Mouse (Mus musculus) liver, embryonic 13.5 days (tissue): ENCODE data around the gene Cldn19. TPM values are rescaled to one million over a fixed set of nuclear protein-coding genes. Genes with fewer than 3 reads are reported as not detected.

Experiments
- ATAC-seq: fragments of 200-750 bp; cut with Nextera tagmentation; 2 replicates; pipeline ENCODE4 v1.8.0; 2017; ENCODE audit warnings: low read depth, mild to moderate bottlenecking, moderate number of reproducible peaks, moderate library complexity
- DNase-seq: peaks from one replicate; pipeline ENCODE4 v3.0.0; 2022
- H3K27ac ChIP-seq: fragments of 300-500 bp; sonication (generic); 2 replicates; pipeline ENCODE4 v1.5.1; 2015; ENCODE audit warnings: moderate library complexity, mild to moderate bottlenecking, inconsistent platforms
- H3K27me3 ChIP-seq: fragments of 300-500 bp; sonication (generic); 2 replicates; pipeline ENCODE4 v1.6.1; 2015; ENCODE audit warnings: mild to moderate bottlenecking, inconsistent platforms
- H3K36me3 ChIP-seq: fragments of 300-500 bp; sonication (generic); 2 replicates; pipeline ENCODE4 v1.6.1; 2015; ENCODE audit warnings: mild to moderate bottlenecking, inconsistent platforms
- H3K4me1 ChIP-seq: fragments of 300-500 bp; sonication (generic); replicated peaks from 2 replicates; pipeline ENCODE4 v1.6.1; 2015; ENCODE audit warnings: inconsistent platforms
- H3K4me2 ChIP-seq: fragments of 300-500 bp; sonication (generic); 2 replicates; pipeline ENCODE4 v1.6.1; 2015; ENCODE audit warnings: inconsistent platforms, mild to moderate bottlenecking, moderate library complexity
- H3K4me3 ChIP-seq: fragments of 300-500 bp; sonication (generic); replicated peaks from 2 replicates; pipeline ENCODE4 v1.5.1; 2015; ENCODE audit warnings: mild to moderate bottlenecking, inconsistent platforms
- H3K9ac ChIP-seq: fragments of 300-500 bp; sonication (generic); 2 replicates; pipeline ENCODE4 v1.6.1; 2015; ENCODE audit warnings: mild to moderate bottlenecking, inconsistent platforms
- H3K9me3 ChIP-seq: fragments of 300-500 bp; sonication (generic); replicated peaks from 2 replicates; pipeline ENCODE4 v1.6.1; 2016; ENCODE audit warnings: inconsistent platforms
- WGBS: fragments of 180-500 bp; shearing (Covaris S2); methylation state at CpG from one replicate; pipeline ENCODE4 v1.1.7; 2015; ENCODE audit not compliant: insufficient replicate concordance; 5-methylcytosine and 5-hydroxymethylcytosine counted together
- polyA plus RNA-seq: library from polyadenylated mRNA; unstranded; fragments of >200 nt; fragmentation: Nextera tagmentation; extraction: Ambion mirVana; gene quantifications from 2 replicates; pipeline ENCODE4 v1.2.1, GENCODE M21; 2015

The Cldn19 gene
- polyA plus RNA-seq, 1 experiment from 2014 or later: not detected

DNA sequence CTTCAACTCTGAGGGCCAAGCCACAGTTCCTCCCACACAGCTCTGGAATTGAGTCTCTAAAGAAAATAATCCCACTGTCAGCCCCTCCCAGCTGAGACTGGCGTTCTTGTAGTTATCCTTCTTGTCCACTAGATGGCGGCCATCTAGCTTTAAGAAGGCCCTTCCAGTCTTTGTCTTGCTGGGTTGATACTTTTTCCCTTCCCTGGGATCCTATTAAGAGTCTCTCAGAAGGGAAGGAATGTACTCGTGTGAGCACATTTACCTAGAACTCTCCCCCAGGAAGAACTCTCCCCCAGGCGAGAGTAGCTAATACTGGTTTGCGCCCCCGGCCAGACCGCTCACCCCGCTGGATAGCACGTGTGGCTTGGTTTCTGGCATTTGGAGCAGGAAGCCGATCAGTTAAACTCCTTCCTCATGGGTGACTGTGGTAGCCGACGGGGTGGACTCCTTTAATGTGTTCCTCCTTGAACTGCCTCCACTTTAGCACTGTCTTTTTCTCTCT, 16.0 kb upstream of the Cldn19 start:
- H3K4me3 ChIP-seq: peak overlapping the region; percentile 29
- DNase-seq: peak; percentile 35

DNA sequence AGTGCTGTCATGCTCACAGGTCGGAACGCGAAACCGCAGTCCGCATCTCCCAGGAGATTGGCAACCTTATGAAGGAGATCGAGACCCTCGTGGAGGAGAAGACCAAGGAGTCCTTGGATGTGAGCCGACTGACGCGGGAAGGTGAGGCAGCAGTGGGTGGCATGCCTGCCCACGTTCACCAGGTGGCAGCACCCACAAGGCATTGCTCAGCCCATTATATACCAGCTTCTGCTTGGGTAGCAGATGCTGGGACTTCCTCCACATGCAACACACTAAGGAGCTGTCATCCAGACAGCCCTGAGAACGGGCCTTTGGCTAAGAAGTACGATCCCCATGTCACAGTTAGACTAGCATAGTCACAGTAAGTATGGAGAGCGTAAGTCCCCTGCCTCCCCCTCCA, 13.6 kb upstream of the Cldn19 start:
- Histone ChIP-seq H3K4me2 (no peak overlapping the region), H3K4me3 (no peak overlapping the region), H3K27ac (no peak overlapping the region), H3K9ac (no peak overlapping the region), H3K4me1 (peaks cover 22% of the 10 kb centered on the region), H3K9me3 (no peaks in the 10 kb centered on the region), H3K36me3 (peaks cover 26% of the 10 kb centered on the region), H3K27me3 (no peaks in the 10 kb centered on the region)
- no peak for DNase-seq
- 77% methylated on average over 14 of the region's 14 CpGs for WGBS
- ATAC-seq: no peak

More for the DNA sequence above, 16.0 kb upstream of the Cldn19 start:
- no peak overlapping the region for H3K27ac ChIP-seq
- peak overlapping the region; percentile 52 for H3K9ac ChIP-seq
- H3K4me2 ChIP-seq: peak overlapping the region; percentile 52
- peaks cover 23% of the 10 kb centered on the region for H3K4me1 ChIP-seq
- 19% methylated on average over 12 of the region's 12 CpGs for WGBS
- H3K36me3 ChIP-seq: peaks cover 28% of the 10 kb centered on the region
- no peaks in the 10 kb centered on the region for H3K9me3 ChIP-seq
- peak; percentile 58 for ATAC-seq
- no peaks in the 10 kb centered on the region for H3K27me3 ChIP-seq

GRCm38 (mm10) chr4:119242571-119242970, 12.6 kb upstream of the Cldn19 start:
- 80% methylated on average over 12 of the region's 12 CpGs for WGBS
- ATAC-seq (no peak), DNase-seq (no peak)
- peaks cover 27% of the 10 kb centered on the region for H3K36me3 ChIP-seq
- no peaks in the 10 kb centered on the region for H3K27me3 ChIP-seq
- peaks cover 22% of the 10 kb centered on the region for H3K4me1 ChIP-seq
- H3K4me3 ChIP-seq: no peak overlapping the region
- no peak overlapping the region for H3K9ac ChIP-seq
- no peaks in the 10 kb centered on the region for H3K9me3 ChIP-seq
- no peak overlapping the region for H3K27ac ChIP-seq
- no peak overlapping the region for H3K4me2 ChIP-seq

- no peak for DNase-seq
- Histone ChIP-seq H3K27ac (no peak overlapping the region), H3K9me3 (no peaks in the 10 kb centered on the region), H3K36me3 (peaks cover 31% of the 10 kb centered on the region), H3K4me2 (no peak overlapping the region), H3K4me1 (peaks cover 7% of the 10 kb centered on the region), H3K4me3 (no peak overlapping the region), H3K9ac (no peak overlapping the region), H3K27me3 (no peaks in the 10 kb centered on the region)
- 71% methylated on average over 22 of the region's 22 CpGs for WGBS
- no peak for ATAC-seq
These were observed 10.6 kb upstream of the Cldn19 start for GRCm38 (mm10) chr4:119244468-119245240.

GRCm38 (mm10) chr4:119245556-119245955, 9.7 kb upstream of the Cldn19 start:
- Histone ChIP-seq H3K36me3 (peaks cover 31% of the 10 kb centered on the region), H3K27me3 (no peaks in the 10 kb centered on the region), H3K4me3 (no peak overlapping the region), H3K4me1 (0 out of 2 replicates have a peak, but pooled peaks cover 5% of the 10 kb centered on the region), H3K27ac (no peak overlapping the region), H3K9ac (no peak overlapping the region), H3K9me3 (no peaks in the 10 kb centered on the region), H3K4me2 (no peak overlapping the region)
- ATAC-seq (no peak), DNase-seq (no peak)
- WGBS: 81% methylated on average over 7 of the region's 7 CpGs

GRCm38 (mm10) chr4:119245961-119246360, 9.3 kb upstream of the Cldn19 start:
- Histone ChIP-seq H3K27me3 (no peaks in the 10 kb centered on the region), H3K36me3 (peaks cover 29% of the 10 kb centered on the region)

DNA sequence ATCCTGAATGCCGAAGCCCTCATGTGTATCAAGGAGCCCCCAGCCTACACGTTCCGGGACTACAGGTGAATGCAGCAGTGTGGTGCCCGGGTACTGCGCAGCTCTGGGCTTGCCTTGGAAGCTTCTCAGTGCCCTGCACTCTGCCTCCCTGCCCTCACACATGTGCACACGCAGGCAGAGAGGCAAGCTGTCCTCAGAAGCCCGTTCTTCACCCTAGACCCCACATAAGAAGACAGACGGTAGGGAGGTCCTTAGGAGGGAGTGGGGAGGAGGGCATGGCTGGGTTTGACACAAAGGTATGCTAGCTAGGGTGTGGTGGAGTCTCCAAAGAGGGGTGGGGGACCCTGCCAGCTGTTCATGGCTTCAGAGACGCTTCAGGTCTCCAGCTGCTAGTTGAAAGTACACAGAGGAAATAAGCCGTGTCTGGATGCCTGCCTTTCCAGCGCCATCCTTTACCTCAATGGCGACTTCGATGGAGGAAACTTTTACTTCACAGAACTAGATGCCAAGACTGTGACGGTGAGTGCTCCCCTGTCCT, 8.5 kb upstream of the Cldn19 start:
- no peaks in the 10 kb centered on the region for H3K27me3 ChIP-seq
- DNase-seq (no peak), ATAC-seq (no peak)
- H3K4me3 ChIP-seq: no peak overlapping the region
- H3K4me1 ChIP-seq: 0 out of 2 replicates have a peak, but pooled peaks cover 4% of the 10 kb centered on the region
- no peak overlapping the region for H3K4me2 ChIP-seq
- H3K36me3 ChIP-seq: peaks cover 21% of the 10 kb centered on the region
- H3K27ac ChIP-seq: no peak overlapping the region
- H3K9ac ChIP-seq: no peak overlapping the region
- 67% methylated on average over 14 of the region's 14 CpGs for WGBS
- no peaks in the 10 kb centered on the region for H3K9me3 ChIP-seq

More at GRCm38 (mm10) chr4:119245961-119246360, 9.3 kb upstream of the Cldn19 start:
- Histone ChIP-seq H3K4me3 (no peak overlapping the region), H3K27ac (no peak overlapping the region), H3K9me3 (no peaks in the 10 kb centered on the region), H3K9ac (no peak overlapping the region), H3K4me1 (0 out of 2 replicates have a peak, but pooled peaks cover 5% of the 10 kb centered on the region), H3K4me2 (no peak overlapping the region)
- 83% methylated on average over 9 of the region's 9 CpGs for WGBS
- ATAC-seq (no peak), DNase-seq (no peak)

DNA sequence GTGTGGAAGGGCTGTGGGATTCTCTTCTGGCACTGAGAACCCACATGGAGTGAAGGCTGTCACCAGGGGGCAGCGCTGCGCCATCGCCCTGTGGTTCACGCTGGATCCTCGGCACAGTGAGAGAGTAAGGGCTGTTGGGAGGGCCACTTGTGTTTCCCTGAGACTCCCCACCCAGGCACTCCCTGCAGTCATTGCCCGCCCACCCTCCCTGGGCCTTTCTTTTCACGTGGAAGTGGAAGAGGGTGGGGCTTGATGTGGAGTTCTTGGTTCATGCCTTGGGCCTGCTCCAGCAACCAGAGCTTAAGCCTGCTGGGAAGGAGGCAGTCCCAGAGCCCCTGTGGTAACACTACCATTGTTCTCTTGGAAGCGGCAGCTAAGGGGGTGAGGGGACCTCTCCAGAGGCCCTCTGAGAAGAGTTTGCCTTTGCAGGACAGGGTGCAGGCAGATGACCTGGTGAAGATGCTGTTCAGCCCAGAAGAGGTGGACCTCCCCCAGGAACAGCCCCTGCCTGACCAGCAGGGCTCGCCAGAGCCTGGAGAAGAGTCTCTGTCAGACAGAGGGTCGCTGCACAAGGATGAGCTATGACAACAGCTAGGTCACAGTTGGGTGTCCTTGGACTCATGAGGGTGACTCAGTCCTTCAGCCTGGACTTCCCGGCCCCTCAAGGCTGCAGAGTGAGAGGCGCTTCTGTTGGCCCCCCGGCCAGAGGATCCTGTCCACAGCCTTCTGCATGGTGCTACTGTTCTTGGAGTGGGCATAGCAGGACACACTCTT, 7.6 kb upstream of the Cldn19 start:
- 0 out of 2 replicates have a peak, but pooled peaks cover 3% of the 10 kb centered on the region for H3K27me3 ChIP-seq
- ATAC-seq (peak; percentile 34; the same call in 1 of the 2 replicates), DNase-seq (peak; percentile 44)
- no peak overlapping the region for H3K4me3 ChIP-seq
- no peaks in the 10 kb centered on the region for H3K9me3 ChIP-seq
- H3K36me3 ChIP-seq: peaks cover 15% of the 10 kb centered on the region
- no peaks in the 10 kb centered on the region for H3K4me1 ChIP-seq
- H3K27ac ChIP-seq: no peak overlapping the region
- 33% methylated on average over 13 of the region's 13 CpGs for whole genome bisulfite sequencing
- H3K9ac ChIP-seq: no peak overlapping the region
- H3K4me2 ChIP-seq: no peak overlapping the region

DNA sequence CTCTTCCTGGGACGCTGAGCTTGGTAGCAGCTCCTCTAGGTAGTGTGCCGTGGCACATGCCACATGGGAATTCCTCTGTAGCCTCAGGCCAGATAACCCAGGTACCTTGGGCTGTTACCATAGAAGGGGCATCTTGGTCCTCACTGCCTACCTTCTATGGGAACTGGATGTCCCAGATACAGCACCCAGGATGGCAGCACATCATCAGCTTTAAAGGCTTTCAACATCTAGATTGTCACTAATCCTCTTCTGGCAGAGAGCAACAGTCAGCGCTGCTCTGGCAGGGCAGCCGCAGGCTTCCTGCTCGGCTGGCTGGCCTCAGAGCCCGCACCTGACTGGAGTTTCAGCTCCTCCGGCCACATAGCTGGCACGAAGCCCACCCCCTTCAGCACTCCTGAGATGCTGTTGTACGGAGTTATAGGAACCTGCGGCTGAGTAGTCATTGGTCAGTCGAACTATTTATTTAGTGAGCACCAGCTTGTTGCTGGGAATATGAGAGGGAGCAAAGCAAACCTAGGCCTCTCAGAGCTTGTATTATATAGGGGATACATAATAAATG, 6.7 kb upstream of the Cldn19 start:
- Histone ChIP-seq H3K4me3 (no peak overlapping the region), H3K36me3 (peaks cover 15% of the 10 kb centered on the region), H3K27ac (no peak overlapping the region), H3K4me2 (no peak overlapping the region), H3K27me3 (0 out of 2 replicates have a peak, but pooled peaks cover 5% of the 10 kb centered on the region), H3K4me1 (no peaks in the 10 kb centered on the region), H3K9ac (no peak overlapping the region), H3K9me3 (no peaks in the 10 kb centered on the region)
- no peak for DNase-seq
- no peak for ATAC-seq
- 80% methylated on average over 11 of the region's 11 CpGs for WGBS

- H3K4me1 ChIP-seq: no peaks in the 10 kb centered on the region
- H3K27me3 ChIP-seq: 0 out of 2 replicates have a peak, but pooled peaks cover 5% of the 10 kb centered on the region
- H3K9ac ChIP-seq: no peak overlapping the region
- H3K4me2 ChIP-seq: no peak overlapping the region
- ATAC-seq (no peak), DNase-seq (no peak)
- 42% methylated on average over 7 of the region's 7 CpGs for WGBS
- H3K4me3 ChIP-seq: no peak overlapping the region
- no peaks in the 10 kb centered on the region for H3K9me3 ChIP-seq
- H3K27ac ChIP-seq: no peak overlapping the region
- peaks cover 3% of the 10 kb centered on the region for H3K36me3 ChIP-seq
These were observed 3.0 kb upstream of the Cldn19 start for GRCm38 (mm10) chr4:119252025-119252808.
